Mouse (Mus musculus): ENCODE data around the gene Pkp3. TPM values are rescaled to one million over a fixed set of nuclear protein-coding genes. Genes with fewer than 3 reads are reported as not detected.

The Pkp3 gene
- polyA plus RNA-seq, 1 experiment, result 17.0 TPM

GRCm38 (mm10) chr7:141117636-141118035, 39.6 kb downstream of the Pkp3 start, which contains the start of gene Ano9:
Ano9 (minus strand) TSS chr7:141117806.
- TF ChIP-seq CTCF (conservative IDR thresholded peaks at IDR 0.05; ENCODE audit: insufficient read depth, insufficient read length, low read depth, low read length) (no peak), POLR2A (IDR thresholded peaks at IDR 0.05; ENCODE audit: low read depth, low read length) (peak; percentile 15)
- peak within 1 kb of the TSS; percentile 43 for H3K4me3 ChIP-seq (ENCODE audit: insufficient read depth, low read depth, low read length)
- no peak within 1 kb of the TSS for H3K27ac ChIP-seq (ENCODE audit: insufficient read depth, low read depth, low read length)
- H3K27me3 ChIP-seq (replicated peaks; ENCODE audit: control insufficient read depth, insufficient read depth, low read length), result no peaks in the 10 kb centered on the region
- H3K36me3 ChIP-seq (ENCODE audit: control insufficient read depth, insufficient read depth, low read length), result no peaks in the 10 kb centered on the region
- WGBS, result 13% methylated on average over 9 of the region's 9 CpGs
- peak; percentile 82 for DNase-seq
- peaks cover 7% of the 10 kb centered on the region for H3K4me1 ChIP-seq (ENCODE audit: control insufficient read depth, insufficient read depth, low read length)

DNA sequence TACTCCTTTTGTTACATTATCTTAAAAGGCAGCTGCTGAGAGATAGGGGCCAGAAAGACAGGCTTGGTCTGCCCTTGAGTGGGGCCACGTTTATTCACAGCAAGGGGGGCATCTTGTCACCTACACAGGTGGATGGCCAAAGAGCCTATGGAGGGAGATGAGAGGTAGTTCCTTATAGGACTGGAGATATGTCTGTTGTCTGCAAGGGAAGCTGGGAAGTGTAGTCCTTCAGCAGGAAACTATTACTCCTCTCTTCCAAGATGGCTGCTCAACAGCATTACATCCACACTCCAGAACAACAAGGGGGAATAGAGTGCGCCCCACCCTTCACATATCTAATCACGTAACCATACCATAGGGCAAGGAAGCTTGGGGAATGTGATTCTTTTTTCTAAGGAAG, 41.5 kb downstream of the Pkp3 start:
- no peak for DNase-seq
- TF ChIP-seq CTCF (conservative IDR thresholded peaks at IDR 0.05; ENCODE audit: insufficient read depth, insufficient read length, low read depth, low read length) (no peak), POLR2A (IDR thresholded peaks at IDR 0.05; ENCODE audit: low read depth, low read length) (no peak)
- H3K4me3 ChIP-seq (ENCODE audit: insufficient read depth, low read depth, low read length), result no peak overlapping the region
- no peak overlapping the region for H3K27ac ChIP-seq (ENCODE audit: insufficient read depth, low read depth, low read length)
- WGBS, result 76% methylated on average over 3 of the region's 3 CpGs
- peaks cover 12% of the 10 kb centered on the region for H3K4me1 ChIP-seq (ENCODE audit: control insufficient read depth, insufficient read depth, low read length)
- no peaks in the 10 kb centered on the region for H3K36me3 ChIP-seq (ENCODE audit: control insufficient read depth, insufficient read depth, low read length)
- H3K27me3 ChIP-seq (replicated peaks; ENCODE audit: control insufficient read depth, insufficient read depth, low read length), result no peaks in the 10 kb centered on the region

DNA sequence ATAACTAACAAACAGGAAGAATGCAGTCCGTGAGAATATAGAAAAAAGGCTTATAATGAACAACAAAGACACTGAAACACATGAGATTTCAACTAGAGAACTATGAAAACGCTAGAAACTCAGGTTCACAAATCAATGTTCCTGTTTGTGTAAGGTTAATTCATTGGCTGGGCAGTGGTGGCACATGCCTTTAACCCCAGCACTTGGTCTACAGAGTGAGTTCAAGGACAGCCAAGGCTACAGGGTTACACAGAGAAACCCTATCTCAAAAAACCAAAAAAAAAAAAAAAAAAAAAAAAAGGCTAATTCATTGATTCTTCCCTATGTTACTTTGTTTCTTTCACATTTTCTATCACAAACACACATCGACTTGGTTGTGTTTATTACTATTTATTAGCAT, 42.6 kb downstream of the Pkp3 start:
- Histone ChIP-seq H3K27me3 (replicated peaks; ENCODE audit: control insufficient read depth, insufficient read depth, low read length) (no peaks in the 10 kb centered on the region), H3K36me3 (ENCODE audit: control insufficient read depth, insufficient read depth, low read length) (no peaks in the 10 kb centered on the region), H3K4me3 (ENCODE audit: insufficient read depth, low read depth, low read length) (no peak overlapping the region), H3K27ac (ENCODE audit: insufficient read depth, low read depth, low read length) (no peak overlapping the region), H3K4me1 (ENCODE audit: control insufficient read depth, insufficient read depth, low read length) (peaks cover 12% of the 10 kb centered on the region)
- no peak for TF ChIP-seq POLR2A (IDR thresholded peaks at IDR 0.05; ENCODE audit: low read depth, low read length)
- no peak for TF ChIP-seq CTCF (conservative IDR thresholded peaks at IDR 0.05; ENCODE audit: insufficient read depth, insufficient read length, low read depth, low read length)
- DNase-seq, result no peak
- WGBS, result 63% methylated on average over 3 of the region's 3 CpGs

GRCm38 (mm10) chr7:141121051-141121531, 43.1 kb downstream of the Pkp3 start:
- Histone ChIP-seq H3K36me3 (ENCODE audit: control insufficient read depth, insufficient read depth, low read length) (no peaks in the 10 kb centered on the region), H3K27ac (ENCODE audit: insufficient read depth, low read depth, low read length) (no peak overlapping the region; the same call in 1 of the 2 replicates), H3K4me1 (ENCODE audit: control insufficient read depth, insufficient read depth, low read length) (peaks cover 12% of the 10 kb centered on the region), H3K27me3 (replicated peaks; ENCODE audit: control insufficient read depth, insufficient read depth, low read length) (no peaks in the 10 kb centered on the region), H3K4me3 (ENCODE audit: insufficient read depth, low read depth, low read length) (no peak overlapping the region)
- peak; percentile 96 for DNase-seq
- 60% methylated on average over 5 of the region's 5 CpGs for WGBS
- TF ChIP-seq POLR2A (IDR thresholded peaks at IDR 0.05; ENCODE audit: low read depth, low read length) (no peak), CTCF (conservative IDR thresholded peaks at IDR 0.05; ENCODE audit: insufficient read depth, insufficient read length, low read depth, low read length) (no peak; the same call in 1 of the 2 replicates)

DNA sequence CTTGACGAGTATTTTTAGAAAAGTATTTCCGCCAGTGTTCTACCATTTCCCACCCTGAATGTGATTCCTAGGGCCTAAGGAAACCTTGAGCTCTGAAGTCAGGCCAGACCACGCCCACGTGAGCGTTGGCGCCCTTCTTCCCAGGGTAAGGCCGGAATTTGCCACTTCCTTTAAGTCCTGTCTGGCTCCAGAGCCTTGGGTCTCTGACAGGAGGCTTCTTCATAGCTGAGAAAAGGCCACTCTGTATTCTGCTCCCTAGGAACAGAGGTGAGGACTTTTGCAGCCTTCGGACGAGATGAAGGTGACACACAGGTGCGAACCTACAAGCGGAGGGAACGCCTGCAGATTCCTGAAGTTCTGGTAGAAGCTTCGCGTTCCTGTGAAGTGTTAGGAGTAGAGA, 44.2 kb downstream of the Pkp3 start, which contains the start of gene Ptdss2:
Gene Ptdss2, plus strand, starts transcription at position 138 of the 400 bp plus-strand sequence.
- Histone ChIP-seq H3K36me3 (ENCODE audit: control insufficient read depth, insufficient read depth, low read length) (no peaks in the 10 kb centered on the region), H3K27me3 (replicated peaks; ENCODE audit: control insufficient read depth, insufficient read depth, low read length) (no peaks in the 10 kb centered on the region), H3K27ac (ENCODE audit: insufficient read depth, low read depth, low read length) (peak within 1 kb of the TSS; percentile 89), H3K4me1 (ENCODE audit: control insufficient read depth, insufficient read depth, low read length) (peaks cover 12% of the 10 kb centered on the region), H3K4me3 (ENCODE audit: insufficient read depth, low read depth, low read length) (peak within 1 kb of the TSS; percentile 68)
- TF ChIP-seq POLR2A (IDR thresholded peaks at IDR 0.05; ENCODE audit: low read depth, low read length), result no peak
- TF ChIP-seq CTCF (conservative IDR thresholded peaks at IDR 0.05; ENCODE audit: insufficient read depth, insufficient read length, low read depth, low read length), result no peak
- 35% methylated on average over 14 of the region's 14 CpGs for WGBS
- DNase-seq, result peak; percentile 89

DNA sequence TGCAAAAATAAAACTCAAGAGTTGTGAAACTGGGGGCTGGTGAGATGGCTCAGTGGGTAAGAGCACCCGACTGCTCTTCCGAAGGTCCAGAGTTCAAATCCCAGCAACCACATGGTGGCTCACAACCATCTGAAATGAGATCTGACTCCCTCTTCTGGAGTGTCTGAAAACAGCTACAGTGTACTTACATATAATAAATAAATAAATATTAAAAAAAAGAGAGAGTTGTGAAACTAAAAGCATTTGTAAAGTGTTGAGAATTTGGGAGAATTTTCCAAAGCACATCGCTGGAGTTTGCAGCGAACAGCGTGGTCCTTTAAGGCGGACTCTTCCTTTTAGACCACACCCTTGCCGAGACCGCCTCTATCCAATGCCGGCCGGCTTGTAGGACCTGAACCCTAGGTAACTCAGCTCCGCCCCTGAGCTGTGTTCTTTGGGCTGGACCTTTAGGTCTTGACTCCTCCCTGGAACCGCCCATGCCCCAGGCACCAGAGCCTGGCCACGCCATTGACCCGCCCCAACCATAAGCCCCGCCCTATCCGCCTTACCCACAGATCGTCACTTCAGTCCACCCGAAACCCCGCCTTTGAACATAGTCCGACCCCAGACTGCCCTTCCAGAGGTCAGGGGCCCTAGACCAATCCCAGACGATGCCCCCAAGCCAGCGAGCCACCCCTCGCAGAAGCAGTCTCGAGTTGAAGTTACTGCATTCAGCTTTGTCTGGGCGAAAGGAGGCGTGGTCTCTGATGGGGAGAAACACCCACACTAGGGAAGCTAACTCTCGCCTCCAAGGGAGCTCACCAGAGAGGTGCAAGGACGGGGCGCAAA, 44.9 kb downstream of the Pkp3 start:
- Histone ChIP-seq H3K4me3 (ENCODE audit: insufficient read depth, low read depth, low read length) (peak overlapping the region; percentile 68), H3K27ac (ENCODE audit: insufficient read depth, low read depth, low read length) (peak overlapping the region; percentile 89), H3K36me3 (ENCODE audit: control insufficient read depth, insufficient read depth, low read length) (no peaks in the 10 kb centered on the region), H3K4me1 (ENCODE audit: control insufficient read depth, insufficient read depth, low read length) (peaks cover 7% of the 10 kb centered on the region; the same call in 1 of the 2 replicates), H3K27me3 (replicated peaks; ENCODE audit: control insufficient read depth, insufficient read depth, low read length) (no peaks in the 10 kb centered on the region)
- TF ChIP-seq CTCF (conservative IDR thresholded peaks at IDR 0.05; ENCODE audit: insufficient read depth, insufficient read length, low read depth, low read length) (no peak), POLR2A (IDR thresholded peaks at IDR 0.05; ENCODE audit: low read depth, low read length) (no peak)
- DNase-seq, result peak; percentile 99
- 2% methylated on average over 29 of the region's 29 CpGs for WGBS

- Histone ChIP-seq H3K4me3 (ENCODE audit: insufficient read depth, low read depth, low read length) (peak overlapping the region; percentile 68), H3K4me1 (ENCODE audit: control insufficient read depth, insufficient read depth, low read length) (peaks cover 5% of the 10 kb centered on the region; the same call in 1 of the 2 replicates), H3K27me3 (replicated peaks; ENCODE audit: control insufficient read depth, insufficient read depth, low read length) (no peaks in the 10 kb centered on the region), H3K27ac (ENCODE audit: insufficient read depth, low read depth, low read length) (peak overlapping the region; percentile 89), H3K36me3 (ENCODE audit: control insufficient read depth, insufficient read depth, low read length) (no peaks in the 10 kb centered on the region)
- TF ChIP-seq CTCF (conservative IDR thresholded peaks at IDR 0.05; ENCODE audit: insufficient read depth, insufficient read length, low read depth, low read length) (no peak), POLR2A (IDR thresholded peaks at IDR 0.05; ENCODE audit: low read depth, low read length) (no peak)
- no peak for DNase-seq
- under 1% methylated on average over 15 of the region's 15 CpGs for WGBS
Measured at GRCm38 (mm10) chr7:141123517-141123856, 45.5 kb downstream of the Pkp3 start.
